Mouse (Mus musculus) forebrain, embryonic 14.5 days (tissue): Measurements from ENCODE around the gene Cyp27a1. TPM values are rescaled to one million over a fixed set of nuclear protein-coding genes. Genes with fewer than 3 reads are reported as not detected.

Experiments
- ATAC-seq: fragments of 200-750 bp; cut with Nextera tagmentation; 2 replicates; pipeline ENCODE4 v1.8.0; 2017; ENCODE audit warnings: mild to moderate bottlenecking, moderate library complexity
- DNase-seq: peaks from one replicate; pipeline ENCODE4 v3.0.0-alpha.2; 2015; ENCODE audit warnings: low spot score
- H3K27ac ChIP-seq: fragments of 300-500 bp; sonication (generic); 2 replicates; pipeline ENCODE4 v1.5.1; 2014; ENCODE audit warnings: low read depth, mild to moderate bottlenecking, control low read depth, low read length, moderate library complexity
- H3K27me3 ChIP-seq: fragments of 300-500 bp; sonication (generic); replicated peaks from 2 replicates; pipeline ENCODE4 v1.6.1; 2014; ENCODE audit warnings: low read length, control low read depth, mixed read lengths; ENCODE audit not compliant: control insufficient read depth, insufficient read depth
- H3K36me3 ChIP-seq: fragments of 300-500 bp; sonication (generic); 2 replicates; pipeline ENCODE4 v1.6.1; 2014; ENCODE audit warnings: low read length, control low read depth; ENCODE audit not compliant: control insufficient read depth, insufficient read depth
- H3K4me1 ChIP-seq: fragments of 300-500 bp; sonication (generic); 2 replicates; pipeline ENCODE4 v1.6.1; 2014; ENCODE audit warnings: antibody characterized with exemption, low read length, control low read depth; ENCODE audit not compliant: control insufficient read depth, insufficient read depth
- H3K4me2 ChIP-seq: fragments of 300-500 bp; sonication (generic); 2 replicates; pipeline ENCODE4 v1.6.1; 2014; ENCODE audit warnings: mild to moderate bottlenecking, control low read depth, low read length
- H3K4me3 ChIP-seq: fragments of 300-500 bp; sonication (generic); 2 replicates; pipeline ENCODE4 v1.5.1; 2014; ENCODE audit warnings: low read depth, low read length, control low read depth
- H3K9ac ChIP-seq: fragments of 300-500 bp; sonication (generic); 2 replicates; pipeline ENCODE4 v1.6.1; 2014; ENCODE audit warnings: mild to moderate bottlenecking, low read length, control low read depth, moderate library complexity
- H3K9me3 ChIP-seq: fragments of 300-500 bp; sonication (generic); replicated peaks from 2 replicates; pipeline ENCODE4 v1.6.1; 2016; ENCODE audit warnings: low read length, control low read depth, mixed read lengths; ENCODE audit not compliant: control insufficient read depth
- WGBS: fragments of 180-500 bp; shearing (Covaris S2); extraction: QIAGEN DNeasy Blood & Tissue Kit; methylation state at CpG from one replicate; pipeline ENCODE4 v1.1.7; 2014; 5-methylcytosine and 5-hydroxymethylcytosine counted together
- polyA plus RNA-seq: library from polyadenylated mRNA; unstranded; fragments of >200 nt; fragmentation: Nextera tagmentation; extraction: Ambion mirVana; gene quantifications from 2 replicates; pipeline ENCODE4 v1.2.1, GENCODE M21; 2014

Gene Cyp27a1
- polyA plus RNA-seq, 1 experiment from 2014 or later = 1.9 TPM

DNA sequence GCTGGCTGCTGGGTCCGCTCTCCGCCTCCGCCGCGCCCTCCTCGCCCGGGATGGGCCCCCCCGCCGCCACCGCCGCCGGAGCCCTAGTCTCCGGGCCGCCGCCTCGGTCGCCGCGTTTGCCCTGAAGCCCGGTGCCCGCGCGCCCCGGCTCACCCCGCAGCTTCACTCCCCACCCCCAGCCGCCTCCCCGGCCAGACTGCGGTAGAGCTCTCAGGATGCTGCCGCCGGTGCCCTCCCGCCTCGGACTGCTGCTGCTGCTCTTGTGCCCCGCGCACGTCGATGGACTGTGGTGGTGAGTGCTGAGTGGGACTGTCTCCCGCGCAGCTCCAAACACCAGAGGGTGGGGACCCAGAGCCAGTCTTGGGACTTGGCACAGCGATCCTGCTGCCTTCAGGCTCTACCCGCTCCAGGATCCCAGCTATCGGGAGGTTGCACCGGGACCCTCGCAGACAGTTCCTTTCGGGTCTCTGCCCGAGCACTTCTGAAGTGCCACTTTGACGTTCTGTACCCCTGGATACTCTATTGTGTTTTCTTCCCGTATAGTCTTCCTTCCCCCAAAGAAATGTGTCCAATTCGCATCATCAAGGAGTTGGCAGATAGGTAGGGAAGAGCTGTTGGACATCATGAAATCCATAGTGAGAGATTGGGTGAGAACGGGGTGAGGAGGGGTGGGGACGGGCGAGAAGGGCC is 58.7 kb downstream of the Cyp27a1 start:
- peak overlapping the region; percentile 74 for H3K4me2 ChIP-seq
- DNase-seq = peak; percentile 31

DNA sequence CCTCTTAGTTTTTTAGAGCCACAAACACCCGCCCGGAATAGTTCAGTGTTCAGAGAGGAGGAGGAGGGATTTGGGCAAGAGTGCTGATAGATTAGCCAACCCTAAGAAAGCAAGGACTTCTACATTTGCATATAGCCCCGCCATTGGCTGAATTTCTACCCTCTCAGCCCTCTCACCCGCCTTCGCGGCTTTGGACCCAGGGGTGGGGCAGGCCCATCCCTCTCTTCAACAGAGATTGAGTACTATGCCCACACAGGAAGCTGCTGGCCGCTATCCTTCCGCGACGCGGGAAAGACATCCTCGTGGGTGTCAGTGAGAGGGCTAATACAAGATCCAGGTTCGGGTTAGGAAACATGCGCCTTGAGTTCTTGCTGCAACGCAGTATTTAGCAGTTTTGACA is 59.8 kb downstream of the Cyp27a1 start:
- DNase-seq = peak; percentile 85
- no peak overlapping the region for H3K27ac ChIP-seq
- peaks cover 9% of the 10 kb centered on the region for H3K4me1 ChIP-seq
- peak overlapping the region; percentile 10 for H3K4me2 ChIP-seq
- WGBS = 2% methylated on average over 15 of the region's 15 CpGs
- ATAC-seq = peak; percentile 83
- peak overlapping the region; percentile 14; the same call in 1 of the 2 replicates for H3K4me3 ChIP-seq
- no peak overlapping the region for H3K9ac ChIP-seq
- peaks cover 96% of the 10 kb centered on the region for H3K27me3 ChIP-seq
- H3K9me3 ChIP-seq = no peaks in the 10 kb centered on the region
- no peaks in the 10 kb centered on the region for H3K36me3 ChIP-seq

More for the DNA sequence above, 58.7 kb downstream of the Cyp27a1 start:
- WGBS = under 1% methylated on average over 45 of the region's 51 CpGs
- no peaks in the 10 kb centered on the region for H3K36me3 ChIP-seq
- no peak overlapping the region for H3K27ac ChIP-seq
- peak overlapping the region; percentile 40 for H3K4me3 ChIP-seq
- H3K4me1 ChIP-seq = peaks cover 9% of the 10 kb centered on the region
- no peaks in the 10 kb centered on the region for H3K9me3 ChIP-seq
- ATAC-seq = peak; percentile 35
- peaks cover 89% of the 10 kb centered on the region for H3K27me3 ChIP-seq
- H3K9ac ChIP-seq = peak overlapping the region; percentile 45

DNA sequence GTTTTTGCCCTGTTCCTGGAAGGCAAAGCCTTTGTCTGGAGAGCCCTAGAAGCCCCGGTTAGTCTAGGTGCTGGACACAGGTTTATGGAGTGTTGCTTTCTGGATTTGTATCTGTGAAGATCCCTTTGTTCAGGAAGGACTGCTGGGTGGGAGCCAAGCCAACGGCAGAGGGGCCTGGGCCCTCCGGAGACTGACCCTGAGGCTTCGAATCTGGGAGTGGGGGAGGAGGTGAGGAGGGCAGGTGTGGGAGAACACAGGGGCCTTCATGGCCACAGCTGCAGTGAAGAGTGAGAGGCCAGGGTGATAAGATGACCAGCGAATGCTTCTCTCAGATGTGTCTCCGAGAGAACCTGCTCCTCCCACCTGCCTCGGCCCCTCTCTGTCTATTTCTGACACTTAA is 60.7 kb downstream of the Cyp27a1 start:
- H3K9ac ChIP-seq = no peak overlapping the region
- no peak overlapping the region for H3K4me3 ChIP-seq
- no peak overlapping the region for H3K27ac ChIP-seq
- H3K9me3 ChIP-seq = no peaks in the 10 kb centered on the region
- H3K27me3 ChIP-seq = peaks cover 98% of the 10 kb centered on the region
- ATAC-seq (no peak), DNase-seq (no peak)
- WGBS = 11% methylated on average over 7 of the region's 7 CpGs
- peaks cover 9% of the 10 kb centered on the region for H3K4me1 ChIP-seq
- no peak overlapping the region for H3K4me2 ChIP-seq
- H3K36me3 ChIP-seq = no peaks in the 10 kb centered on the region

GRCm38 (mm10) chr1:74775816-74776215 is 62.4 kb downstream of the Cyp27a1 start:
- no peak for ATAC-seq
- H3K4me3 ChIP-seq = no peak overlapping the region
- no peaks in the 10 kb centered on the region for H3K36me3 ChIP-seq
- no peak overlapping the region for H3K27ac ChIP-seq
- DNase-seq = no peak
- WGBS = 0% methylated on average over 5 of the region's 5 CpGs
- peaks cover 92% of the 10 kb centered on the region for H3K27me3 ChIP-seq
- H3K9me3 ChIP-seq = no peaks in the 10 kb centered on the region
- no peak overlapping the region for H3K4me2 ChIP-seq
- H3K9ac ChIP-seq = no peak overlapping the region
- peaks cover 9% of the 10 kb centered on the region for H3K4me1 ChIP-seq

DNA sequence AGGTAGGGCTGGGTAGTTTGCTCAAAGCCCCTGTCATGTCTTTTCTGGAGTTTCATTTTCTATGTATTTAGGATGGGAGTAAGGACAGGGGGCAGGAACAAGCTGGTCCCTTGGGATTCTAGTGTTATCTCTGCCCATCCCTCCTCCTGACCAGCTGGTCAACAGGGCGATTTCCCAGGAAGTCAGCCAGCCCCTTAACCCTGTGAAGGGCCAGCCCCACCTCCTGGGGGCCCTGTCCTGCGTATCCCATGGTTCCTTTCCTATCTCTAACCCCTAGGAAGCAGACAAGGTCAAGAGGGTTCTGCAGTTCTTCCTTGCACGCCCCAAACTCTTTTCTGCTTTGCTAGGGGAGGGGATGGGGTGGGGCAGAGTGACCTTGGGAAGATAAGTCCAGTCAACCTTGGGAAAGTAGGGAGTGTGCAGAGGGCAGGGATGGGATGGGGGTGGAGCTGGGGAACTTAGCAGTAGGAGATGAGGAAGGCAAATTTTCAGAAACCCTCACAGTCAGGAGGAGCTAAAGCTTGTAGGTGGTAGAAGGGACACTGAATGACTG is 65.6 kb downstream of the Cyp27a1 start:
- no peak overlapping the region for H3K4me2 ChIP-seq
- H3K36me3 ChIP-seq = no peaks in the 10 kb centered on the region
- ATAC-seq (no peak), DNase-seq (no peak)
- no peaks in the 10 kb centered on the region for H3K9me3 ChIP-seq
- H3K27me3 ChIP-seq = peaks cover 92% of the 10 kb centered on the region
- no peak overlapping the region for H3K9ac ChIP-seq
- H3K4me3 ChIP-seq = no peak overlapping the region
- WGBS = 24% methylated on average over 3 of the region's 3 CpGs
- H3K4me1 ChIP-seq = no peaks in the 10 kb centered on the region; the same call in 1 of the 2 replicates
- no peak overlapping the region for H3K27ac ChIP-seq

DNA sequence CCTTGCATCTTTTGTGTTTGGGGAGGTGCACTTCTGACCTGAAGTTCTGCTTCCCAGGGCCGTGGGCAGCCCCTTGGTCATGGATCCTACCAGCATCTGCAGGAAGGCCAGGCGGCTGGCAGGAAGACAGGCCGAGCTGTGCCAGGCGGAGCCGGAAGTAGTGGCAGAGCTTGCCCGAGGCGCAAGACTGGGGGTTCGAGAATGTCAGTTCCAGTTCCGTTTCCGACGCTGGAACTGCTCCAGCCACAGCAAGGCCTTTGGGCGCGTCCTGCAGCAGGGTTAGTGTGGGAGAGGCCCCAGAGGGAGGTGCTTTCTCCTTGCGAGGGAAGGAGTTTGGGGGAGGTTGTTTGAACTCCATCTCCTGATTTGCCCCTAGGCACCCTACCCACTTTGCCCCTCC is 68.7 kb downstream of the Cyp27a1 start:
- ATAC-seq (no peak), DNase-seq (no peak)
- H3K9ac ChIP-seq = no peak overlapping the region
- peaks cover 3% of the 10 kb centered on the region; the same call in 1 of the 2 replicates for H3K4me1 ChIP-seq
- H3K36me3 ChIP-seq = no peaks in the 10 kb centered on the region
- no peak overlapping the region for H3K27ac ChIP-seq
- H3K4me3 ChIP-seq = no peak overlapping the region
- peaks cover 88% of the 10 kb centered on the region for H3K27me3 ChIP-seq
- no peak overlapping the region for H3K4me2 ChIP-seq
- 11% methylated on average over 14 of the region's 14 CpGs for WGBS
- no peaks in the 10 kb centered on the region; the same call in 1 of the 2 replicates for H3K9me3 ChIP-seq

DNA sequence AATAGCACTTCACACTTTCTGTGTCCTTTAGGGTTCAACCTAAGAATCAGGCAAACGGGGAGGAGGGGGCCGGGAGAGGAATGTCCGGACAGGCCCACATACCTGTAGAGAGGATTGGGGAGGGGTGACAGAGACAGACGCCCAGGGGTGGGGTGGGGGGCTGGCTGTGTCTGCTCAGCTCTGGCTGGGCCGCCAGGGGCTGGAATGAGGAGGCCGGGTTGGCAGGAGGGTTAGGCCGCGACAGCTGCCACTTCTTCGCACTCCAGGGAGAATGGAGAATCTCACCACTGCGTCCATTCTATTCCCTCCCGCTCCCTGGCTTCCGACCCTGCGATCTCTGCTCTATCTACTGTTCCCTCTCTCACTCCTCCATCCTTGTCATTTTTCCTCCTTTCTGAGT is 70.2 kb downstream of the Cyp27a1 start:
- peak; percentile 40; the same call in 1 of the 2 replicates for ATAC-seq
- 2% methylated on average over 13 of the region's 13 CpGs for WGBS

GRCm38 (mm10) chr1:74784041-74784759 is 70.8 kb downstream of the Cyp27a1 start:
- DNase-seq (peak; percentile 57), ATAC-seq (peak; percentile 43; the same call in 1 of the 2 replicates)
- Histone ChIP-seq H3K4me3 (peak overlapping the region; percentile 40), H3K27me3 (peaks cover 82% of the 10 kb centered on the region), H3K27ac (no peak overlapping the region), H3K4me1 (peaks cover 3% of the 10 kb centered on the region; the same call in 1 of the 2 replicates), H3K4me2 (peak overlapping the region; percentile 72), H3K36me3 (no peaks in the 10 kb centered on the region), H3K9ac (peak overlapping the region; percentile 45), H3K9me3 (no peaks in the 10 kb centered on the region; the same call in 1 of the 2 replicates)
- WGBS = under 1% methylated on average over 67 of the region's 67 CpGs

More for the DNA sequence above, 70.2 kb downstream of the Cyp27a1 start:
- H3K36me3 ChIP-seq = no peaks in the 10 kb centered on the region
- H3K9me3 ChIP-seq = no peaks in the 10 kb centered on the region; the same call in 1 of the 2 replicates
- peaks cover 82% of the 10 kb centered on the region for H3K27me3 ChIP-seq
- no peak overlapping the region for H3K9ac ChIP-seq
- peak overlapping the region; percentile 72 for H3K4me2 ChIP-seq
- DNase-seq = no peak
- H3K27ac ChIP-seq = no peak overlapping the region
- peaks cover 3% of the 10 kb centered on the region; the same call in 1 of the 2 replicates for H3K4me1 ChIP-seq
- H3K4me3 ChIP-seq = peak overlapping the region; percentile 40
